Mouse (Mus musculus) limb, embryonic 11.5 days (tissue): ENCODE results near the gene Cd180. TPM values are rescaled to one million over a fixed set of nuclear protein-coding genes. Genes with fewer than 3 reads are reported as not detected.

ENCODE experiments used
- ATAC-seq: fragments of 200-750 bp; cut with Nextera tagmentation; 2 replicates; pipeline ENCODE4 v1.8.0; 2017; ENCODE audit warnings: low read depth; ENCODE audit not compliant: insufficient number of reproducible peaks, low FRiP score, low TSS enrichment
- DNase-seq: peaks from one replicate; pipeline ENCODE4 v3.0.0-alpha.2; 2015; ENCODE audit warnings: low spot score
- H3K27ac ChIP-seq: fragments of 300-500 bp; sonication (generic); replicated peaks from 2 replicates; pipeline ENCODE4 v1.5.1; 2014; ENCODE audit warnings: low read depth, mild to moderate bottlenecking, low read length
- H3K27me3 ChIP-seq: fragments of 300-500 bp; sonication (generic); 2 replicates; pipeline ENCODE4 v1.6.1; 2014; ENCODE audit warnings: mild to moderate bottlenecking, low read length, mixed read lengths; ENCODE audit not compliant: control insufficient read depth, insufficient read depth
- H3K36me3 ChIP-seq: fragments of 300-500 bp; sonication (generic); 2 replicates; pipeline ENCODE4 v1.6.1; 2014; ENCODE audit warnings: mild to moderate bottlenecking, low read length, moderate library complexity, mixed read lengths; ENCODE audit not compliant: control insufficient read depth, insufficient read depth
- H3K4me1 ChIP-seq: fragments of 300-500 bp; sonication (generic); 2 replicates; pipeline ENCODE4 v1.6.1; 2014; ENCODE audit warnings: low read length, mixed read lengths; ENCODE audit not compliant: control insufficient read depth, insufficient read depth
- H3K4me2 ChIP-seq: fragments of 300-500 bp; sonication (generic); 2 replicates; pipeline ENCODE4 v1.6.1; 2014; ENCODE audit warnings: low read depth, mild to moderate bottlenecking, moderate library complexity; ENCODE audit not compliant: severe bottlenecking
- H3K4me3 ChIP-seq: fragments of 300-500 bp; sonication (generic); 2 replicates; pipeline ENCODE4 v1.5.1; 2014; ENCODE audit warnings: low read depth, low read length
- H3K9ac ChIP-seq: fragments of 300-500 bp; sonication (generic); 2 replicates; pipeline ENCODE4 v1.6.1; 2014; ENCODE audit warnings: mild to moderate bottlenecking, low read length
- H3K9me3 ChIP-seq: fragments of 300-500 bp; sonication (generic); 2 replicates; pipeline ENCODE4 v1.6.1; 2016; ENCODE audit warnings: low read length; ENCODE audit not compliant: control insufficient read depth
- whole genome bisulfite sequencing: fragments of 180-500 bp; shearing (Covaris S2); extraction: QIAGEN DNeasy Blood & Tissue Kit; methylation state at CpG from one replicate; pipeline ENCODE4 v1.1.7; 2014; 5-methylcytosine and 5-hydroxymethylcytosine counted together
- polyA plus RNA-seq: library from polyadenylated mRNA; unstranded; fragments of >200 nt; fragmentation: Nextera tagmentation; extraction: Ambion mirVana; gene quantifications from 2 replicates; pipeline ENCODE4 v1.2.1, GENCODE M21; 2014

Cd180 gene
- polyA plus RNA-seq, 1 experiment from 2014 or later = 0.33 TPM

DNA sequence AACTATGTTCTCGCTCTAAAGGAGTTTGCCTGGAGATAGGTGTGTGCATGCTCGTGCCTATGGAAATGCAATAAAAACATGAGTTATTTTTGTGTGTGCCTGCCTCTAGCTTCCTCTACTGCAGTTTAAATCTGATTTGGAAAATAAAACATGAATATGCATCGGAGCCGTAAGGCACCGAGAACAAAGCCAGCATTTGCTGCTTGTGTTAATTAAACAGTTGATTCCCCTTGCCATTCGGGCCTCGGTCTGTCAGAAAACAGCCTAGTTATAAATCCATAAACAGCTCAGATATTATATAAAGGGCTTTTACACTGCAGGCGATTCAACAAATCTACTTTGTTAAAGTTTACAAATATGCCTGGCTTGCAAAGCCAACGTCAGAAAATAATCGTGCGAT is 75.2 kb downstream of the Cd180 start:
- Histone ChIP-seq H3K4me2 (no peak overlapping the region), H3K27me3 (no peaks in the 10 kb centered on the region), H3K4me3 (no peak overlapping the region), H3K9ac (no peak overlapping the region), H3K9me3 (no peaks in the 10 kb centered on the region), H3K4me1 (no peaks in the 10 kb centered on the region), H3K36me3 (no peaks in the 10 kb centered on the region), H3K27ac (no peak overlapping the region)
- no peak for DNase-seq
- ATAC-seq = no peak
- 86% methylated on average over 11 of the region's 11 CpGs for WGBS

DNA sequence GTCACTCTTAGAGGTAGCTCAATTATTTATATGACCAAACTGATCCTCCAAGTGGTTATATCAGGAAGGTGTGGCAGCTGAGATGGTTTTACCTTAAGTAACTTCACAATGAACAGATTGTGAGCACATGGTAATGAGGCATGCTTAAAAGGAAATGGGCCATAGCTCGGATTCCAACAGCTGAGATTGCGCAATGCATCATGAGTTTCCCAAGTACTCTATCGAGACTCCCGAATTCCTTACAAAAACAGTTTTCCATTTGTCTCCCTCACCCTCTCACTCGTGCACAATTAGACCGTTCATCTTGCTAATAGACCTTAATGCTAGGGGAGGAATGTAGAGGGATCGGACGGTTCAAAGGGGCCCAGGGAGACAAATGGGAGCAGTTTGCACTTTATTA is 76.8 kb downstream of the Cd180 start:
- no peak overlapping the region for H3K4me3 ChIP-seq
- H3K9ac ChIP-seq = no peak overlapping the region
- no peak overlapping the region for H3K4me2 ChIP-seq
- no peaks in the 10 kb centered on the region for H3K27me3 ChIP-seq
- H3K9me3 ChIP-seq = no peaks in the 10 kb centered on the region
- H3K4me1 ChIP-seq = no peaks in the 10 kb centered on the region
- DNase-seq = no peak
- 48% methylated on average over 8 of the region's 8 CpGs for WGBS
- no peaks in the 10 kb centered on the region for H3K36me3 ChIP-seq
- H3K27ac ChIP-seq = no peak overlapping the region
- ATAC-seq = no peak

DNA sequence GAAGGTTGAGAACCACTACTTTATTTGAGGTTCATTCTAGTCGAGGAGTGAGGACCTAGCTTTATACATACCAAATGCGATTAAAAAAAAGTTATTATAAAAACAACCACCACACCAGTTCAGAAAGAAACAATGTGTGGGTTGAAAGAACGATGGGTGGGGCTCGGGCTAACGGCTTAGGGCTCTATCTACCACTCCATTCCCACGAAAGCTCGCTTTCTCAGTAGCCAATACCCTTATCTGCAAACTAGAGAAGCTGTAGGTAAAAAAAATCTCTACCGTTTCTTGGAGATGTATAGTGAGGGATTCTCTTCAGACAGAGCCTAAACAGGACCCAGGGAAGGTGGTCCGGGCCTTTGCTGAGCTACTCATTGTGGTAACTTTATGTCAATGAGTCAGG is 79.8 kb downstream of the Cd180 start:
- Histone ChIP-seq H3K4me1 (no peaks in the 10 kb centered on the region), H3K9ac (no peak overlapping the region), H3K27ac (no peak overlapping the region), H3K36me3 (no peaks in the 10 kb centered on the region), H3K27me3 (no peaks in the 10 kb centered on the region), H3K4me2 (no peak overlapping the region), H3K9me3 (no peaks in the 10 kb centered on the region), H3K4me3 (no peak overlapping the region)
- 91% methylated on average over 9 of the region's 9 CpGs for WGBS
- no peak for ATAC-seq
- no peak for DNase-seq

DNA sequence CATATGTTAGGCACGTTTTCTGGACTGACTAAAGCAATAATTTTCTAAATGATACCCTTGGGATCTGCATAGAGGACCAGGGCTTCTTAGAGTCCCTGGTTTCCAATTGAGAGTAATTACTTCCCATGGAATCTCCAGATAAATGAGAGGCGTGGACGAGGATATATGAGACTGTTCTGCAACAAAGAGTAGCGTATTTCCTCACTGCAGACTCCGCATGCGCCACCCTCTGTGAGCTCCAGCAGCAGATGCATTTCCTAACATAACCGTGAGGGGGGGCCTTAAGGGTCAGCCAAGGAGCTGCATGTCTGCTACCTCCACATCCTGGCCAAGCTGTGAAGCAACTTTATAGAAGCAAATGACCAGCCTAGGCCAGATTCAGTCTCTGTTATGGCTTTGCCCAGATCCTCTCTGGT is 81.4 kb downstream of the Cd180 start:
- Histone ChIP-seq H3K4me2 (no peak overlapping the region), H3K4me1 (no peaks in the 10 kb centered on the region), H3K9me3 (no peaks in the 10 kb centered on the region), H3K36me3 (no peaks in the 10 kb centered on the region), H3K27ac (no peak overlapping the region), H3K9ac (no peak overlapping the region), H3K27me3 (no peaks in the 10 kb centered on the region), H3K4me3 (no peak overlapping the region)
- 59% methylated on average over 7 of the region's 7 CpGs for WGBS
- no peak for ATAC-seq
- no peak for DNase-seq

DNA sequence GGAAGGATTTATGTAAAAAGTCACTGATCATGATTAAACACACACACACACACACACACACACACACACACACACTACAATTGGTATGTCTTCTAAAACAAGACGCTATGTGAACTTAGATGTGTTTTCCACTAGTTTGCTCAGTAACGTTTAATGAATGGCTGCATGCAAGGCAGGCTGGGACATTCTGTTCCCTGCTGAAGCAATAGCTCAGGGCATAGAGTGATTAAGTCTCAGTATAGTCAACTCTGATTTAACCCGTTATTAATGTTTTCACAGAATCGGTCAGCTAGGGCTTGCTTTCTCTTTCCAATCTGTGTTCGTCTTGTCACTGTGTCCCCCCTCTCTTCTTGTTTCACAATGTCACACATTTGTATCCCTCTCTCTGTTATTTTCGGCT is 82.1 kb downstream of the Cd180 start:
- H3K36me3 ChIP-seq = no peaks in the 10 kb centered on the region
- no peak overlapping the region for H3K4me3 ChIP-seq
- WGBS = 90% methylated on average over 6 of the region's 6 CpGs
- H3K27me3 ChIP-seq = no peaks in the 10 kb centered on the region
- no peak overlapping the region for H3K9ac ChIP-seq
- no peak for ATAC-seq
- DNase-seq = no peak
- H3K4me1 ChIP-seq = no peaks in the 10 kb centered on the region
- H3K4me2 ChIP-seq = no peak overlapping the region
- no peaks in the 10 kb centered on the region for H3K9me3 ChIP-seq
- no peak overlapping the region for H3K27ac ChIP-seq

DNA sequence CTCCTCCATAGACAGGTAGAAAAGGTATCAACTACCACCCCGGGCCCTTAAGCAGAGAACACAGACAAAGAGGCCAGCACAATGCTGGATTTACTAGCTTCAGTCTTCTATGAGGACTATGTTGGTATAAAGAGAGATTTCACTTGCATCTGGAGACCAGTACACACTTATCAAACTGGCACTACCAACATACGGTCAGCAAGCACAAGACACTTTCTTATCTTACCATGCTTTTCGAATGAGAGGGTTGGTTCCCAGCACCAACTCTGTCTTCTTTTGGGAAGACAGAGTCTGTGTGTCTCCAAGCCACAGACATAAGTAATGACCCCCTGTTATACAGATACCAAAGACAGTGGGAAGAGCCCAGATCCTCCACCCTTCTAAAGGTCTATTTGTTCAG is 85.5 kb downstream of the Cd180 start:
- no peaks in the 10 kb centered on the region for H3K36me3 ChIP-seq
- H3K27me3 ChIP-seq = no peaks in the 10 kb centered on the region
- no peak for DNase-seq
- ATAC-seq = no peak
- H3K4me3 ChIP-seq = no peak overlapping the region
- WGBS = 92% methylated on average over 3 of the region's 3 CpGs
- H3K4me1 ChIP-seq = no peaks in the 10 kb centered on the region
- H3K27ac ChIP-seq = no peak overlapping the region
- no peaks in the 10 kb centered on the region for H3K9me3 ChIP-seq
- H3K4me2 ChIP-seq = no peak overlapping the region
- no peak overlapping the region for H3K9ac ChIP-seq

DNA sequence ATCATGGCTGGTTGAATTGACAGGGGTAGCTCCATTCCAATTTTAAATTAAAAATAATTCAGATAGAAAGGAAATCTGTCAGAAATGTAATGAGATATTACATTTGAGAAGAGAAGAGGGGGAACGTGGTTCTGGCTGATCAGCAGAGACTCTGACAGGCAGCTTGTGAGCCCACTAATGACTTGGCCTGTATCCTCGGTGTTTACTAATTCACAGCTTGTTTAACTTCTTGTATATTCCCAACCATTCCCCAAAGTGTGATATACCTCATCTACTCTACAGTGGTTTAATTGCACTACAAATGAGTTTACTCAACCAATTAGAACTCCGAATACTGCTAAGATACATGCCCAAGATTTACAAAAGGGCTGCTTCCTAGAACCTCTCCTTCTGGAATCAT is 85.9 kb downstream of the Cd180 start:
- Histone ChIP-seq H3K27me3 (no peaks in the 10 kb centered on the region), H3K36me3 (no peaks in the 10 kb centered on the region), H3K9me3 (no peaks in the 10 kb centered on the region), H3K4me3 (no peak overlapping the region), H3K27ac (no peak overlapping the region), H3K9ac (no peak overlapping the region), H3K4me2 (no peak overlapping the region), H3K4me1 (no peaks in the 10 kb centered on the region)
- no peak for DNase-seq
- no peak for ATAC-seq
- 87% methylated on average over 3 of the region's 3 CpGs for WGBS

DNA sequence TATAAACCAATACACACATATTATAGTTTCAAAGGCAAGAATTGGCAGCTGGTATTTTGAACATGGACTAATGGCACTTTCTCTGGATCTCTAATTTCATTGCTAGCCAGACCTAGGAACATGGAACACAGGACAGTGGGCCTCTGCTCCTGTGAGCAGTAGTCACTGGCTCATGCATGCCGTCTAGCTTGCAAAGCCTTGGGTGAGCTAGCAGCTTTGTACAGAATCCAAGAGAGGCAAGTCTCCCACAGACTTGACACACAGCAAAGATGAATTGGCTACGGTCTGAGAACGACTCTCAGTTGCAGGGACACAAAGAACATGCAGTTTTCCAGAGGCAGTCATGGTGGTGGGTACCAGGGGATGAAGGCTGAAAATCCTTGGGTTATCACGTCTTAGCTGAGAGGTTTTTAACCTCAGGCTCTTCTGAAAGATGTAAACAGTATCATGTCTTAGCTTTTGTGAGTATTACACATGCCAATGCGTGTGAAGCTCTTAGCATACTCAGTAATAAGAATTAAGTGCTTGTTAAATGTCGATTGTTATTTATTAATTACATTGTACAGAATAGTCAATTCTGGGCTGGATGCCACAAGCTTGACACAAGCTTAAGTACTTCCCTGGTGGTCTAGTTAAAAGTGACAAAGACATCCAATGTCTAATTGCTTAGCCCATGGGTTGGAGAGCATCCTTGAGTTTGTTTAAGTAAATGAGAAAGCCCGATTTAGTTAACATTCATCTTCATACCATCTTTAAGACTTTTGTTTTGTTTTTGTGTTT is 90.4 kb downstream of the Cd180 start:
- Histone ChIP-seq H3K9ac (no peak overlapping the region), H3K27me3 (no peaks in the 10 kb centered on the region), H3K9me3 (no peaks in the 10 kb centered on the region), H3K4me1 (no peaks in the 10 kb centered on the region), H3K36me3 (no peaks in the 10 kb centered on the region), H3K27ac (no peak overlapping the region), H3K4me3 (no peak overlapping the region), H3K4me2 (no peak overlapping the region)
- WGBS = 85% methylated on average over 7 of the region's 7 CpGs
- DNase-seq (no peak), ATAC-seq (no peak)

DNA sequence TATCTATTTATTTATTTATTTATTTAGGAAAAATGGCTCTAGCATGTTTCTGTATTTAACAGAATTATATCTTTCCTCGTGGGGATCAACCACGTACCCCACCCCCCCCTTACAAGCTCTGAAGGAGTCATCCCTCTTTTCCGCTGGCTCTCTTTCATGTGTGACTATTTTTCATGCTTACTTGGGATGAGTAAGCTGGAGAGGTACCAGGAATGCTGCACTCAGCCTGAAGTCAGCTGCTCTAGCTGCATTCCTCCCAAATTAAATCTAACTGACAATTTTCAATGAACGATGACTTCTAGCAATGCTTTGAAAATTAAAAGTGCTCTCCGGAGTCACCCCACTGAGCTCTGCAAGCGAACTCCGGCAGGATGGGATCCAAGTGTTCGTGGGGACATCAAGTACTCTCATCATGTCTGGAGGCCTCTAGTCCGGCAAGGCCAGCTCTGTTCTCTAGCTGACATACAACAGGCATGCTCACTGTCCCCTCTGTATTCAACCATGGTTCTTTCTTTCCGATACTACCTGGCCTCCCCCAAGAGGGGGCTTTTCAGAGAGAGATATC is 93.4 kb downstream of the Cd180 start:
- 92% methylated on average over 10 of the region's 10 CpGs for WGBS
- Histone ChIP-seq H3K36me3 (no peaks in the 10 kb centered on the region), H3K27ac (no peak overlapping the region)

More for the DNA sequence above, 93.4 kb downstream of the Cd180 start:
- H3K27me3 ChIP-seq = no peaks in the 10 kb centered on the region
- no peak overlapping the region for H3K4me3 ChIP-seq
- H3K9ac ChIP-seq = no peak overlapping the region
- ATAC-seq = no peak
- no peaks in the 10 kb centered on the region for H3K9me3 ChIP-seq
- no peaks in the 10 kb centered on the region for H3K4me1 ChIP-seq
- H3K4me2 ChIP-seq = no peak overlapping the region
- DNase-seq = no peak
